Mouse (Mus musculus) forebrain, embryonic 13.5 days (tissue): ENCODE measurements around the gene Anapc11. TPM values are rescaled to one million over a fixed set of nuclear protein-coding genes. Genes with fewer than 3 reads are reported as not detected.
A peak's percentile ranks its signal among the peaks of the same experiment; 100 is the strongest.

ENCODE experiments used
- ATAC-seq: fragments of 200-750 bp; cut with Nextera tagmentation; 2 replicates; pipeline ENCODE4 v1.8.0; 2017
- H3K27ac ChIP-seq: fragments of 300-500 bp; sonication (generic); 2 replicates; pipeline ENCODE4 v1.5.1; 2015; ENCODE audit warnings: inconsistent platforms, mild to moderate bottlenecking, moderate library complexity
- H3K27me3 ChIP-seq: fragments of 300-500 bp; sonication (generic); 2 replicates; pipeline ENCODE4 v1.6.1; 2015; ENCODE audit warnings: mild to moderate bottlenecking, inconsistent platforms
- H3K36me3 ChIP-seq: fragments of 300-500 bp; sonication (generic); 2 replicates; pipeline ENCODE4 v1.6.1; 2015; ENCODE audit warnings: mild to moderate bottlenecking, inconsistent platforms; ENCODE audit not compliant: poor library complexity, severe bottlenecking
- H3K4me1 ChIP-seq: fragments of 300-500 bp; sonication (generic); 2 replicates; pipeline ENCODE4 v1.6.1; 2015; ENCODE audit warnings: inconsistent platforms
- H3K4me2 ChIP-seq: fragments of 300-500 bp; sonication (generic); 2 replicates; pipeline ENCODE4 v1.6.1; 2015; ENCODE audit warnings: inconsistent platforms, mild to moderate bottlenecking, moderate library complexity
- H3K4me3 ChIP-seq: fragments of 300-500 bp; sonication (generic); 2 replicates; pipeline ENCODE4 v1.5.1; 2015; ENCODE audit warnings: mild to moderate bottlenecking, inconsistent platforms
- H3K9ac ChIP-seq: fragments of 300-500 bp; sonication (generic); 2 replicates; pipeline ENCODE4 v1.6.1; 2015; ENCODE audit warnings: mild to moderate bottlenecking, inconsistent platforms
- H3K9me3 ChIP-seq: fragments of 300-500 bp; sonication (generic); replicated peaks from 2 replicates; pipeline ENCODE4 v1.6.1; 2016; ENCODE audit warnings: inconsistent platforms
- WGBS: fragments of 180-500 bp; shearing (Covaris S2); methylation state at CpG from one replicate; pipeline ENCODE4 v1.1.7; 2015; 5-methylcytosine and 5-hydroxymethylcytosine counted together
- polyA plus RNA-seq: library from polyadenylated mRNA; unstranded; fragments of >200 nt; fragmentation: Nextera tagmentation; extraction: Ambion mirVana; gene quantifications from 2 replicates; pipeline ENCODE4 v1.2.1, GENCODE M21; 2015

Gene Anapc11
- polyA plus RNA-seq, 1 experiment from 2014 or later = 211 TPM

DNA sequence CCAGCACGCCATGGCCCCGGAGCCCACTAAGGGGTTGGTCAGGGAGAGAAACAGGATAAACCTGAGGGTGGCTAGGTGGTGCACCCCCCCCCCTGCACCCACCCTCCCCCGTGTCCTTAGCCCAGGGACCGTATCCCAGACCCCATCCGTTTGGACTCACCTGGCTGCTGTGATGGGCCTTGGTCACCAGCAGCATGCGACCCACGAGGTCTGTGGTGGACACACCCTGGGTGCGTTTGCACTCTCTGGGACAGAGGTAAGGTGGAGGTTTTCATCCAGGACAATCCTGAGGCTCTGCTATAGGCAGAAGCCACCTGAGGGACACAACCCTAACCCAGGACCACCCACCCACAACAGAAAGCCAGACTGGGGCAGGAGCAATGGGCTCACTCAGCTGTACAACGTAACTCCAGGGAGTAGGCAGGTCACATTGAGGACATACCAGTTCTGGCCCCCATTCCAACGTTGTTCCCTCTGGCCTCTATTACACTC, 15.3 kb downstream of the Anapc11 start:
- Histone ChIP-seq H3K9ac (no peak overlapping the region), H3K27me3 (peaks cover 8% of the 10 kb centered on the region), H3K36me3 (peaks cover 66% of the 10 kb centered on the region), H3K9me3 (no peaks in the 10 kb centered on the region), H3K4me2 (no peak overlapping the region), H3K27ac (no peak overlapping the region), H3K4me3 (no peak overlapping the region), H3K4me1 (peaks cover 26% of the 10 kb centered on the region)
- ATAC-seq = no peak
- WGBS = 95% methylated on average over 10 of the region's 10 CpGs

DNA sequence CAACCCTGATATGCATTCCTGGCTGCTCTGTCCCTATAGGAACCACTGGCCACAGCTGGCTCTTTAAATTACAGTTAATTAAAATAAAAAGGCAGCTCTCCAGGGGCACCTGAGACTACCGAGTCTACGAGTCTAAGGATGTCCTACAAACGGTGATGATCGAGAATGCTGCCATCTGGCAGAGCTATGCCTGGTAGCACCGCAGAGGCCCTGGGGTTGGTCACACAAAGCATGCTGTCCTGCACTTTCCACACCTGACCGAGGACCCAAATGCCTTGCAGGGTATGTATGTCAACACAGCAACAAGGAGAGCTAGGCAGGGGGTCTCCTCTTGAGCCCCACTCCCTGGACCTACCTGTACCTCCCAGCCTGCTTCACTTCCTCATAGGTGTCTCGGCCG, 15.8 kb downstream of the Anapc11 start:
- H3K9ac ChIP-seq = no peak overlapping the region
- H3K27ac ChIP-seq = no peak overlapping the region
- 88% methylated on average over 8 of the region's 8 CpGs for WGBS
- H3K9me3 ChIP-seq = no peaks in the 10 kb centered on the region
- peaks cover 22% of the 10 kb centered on the region for H3K4me1 ChIP-seq
- no peak for ATAC-seq
- no peak overlapping the region for H3K4me3 ChIP-seq
- peaks cover 71% of the 10 kb centered on the region for H3K36me3 ChIP-seq
- 0 out of 2 replicates have a peak, but pooled peaks cover 4% of the 10 kb centered on the region for H3K27me3 ChIP-seq
- H3K4me2 ChIP-seq = no peak overlapping the region

DNA sequence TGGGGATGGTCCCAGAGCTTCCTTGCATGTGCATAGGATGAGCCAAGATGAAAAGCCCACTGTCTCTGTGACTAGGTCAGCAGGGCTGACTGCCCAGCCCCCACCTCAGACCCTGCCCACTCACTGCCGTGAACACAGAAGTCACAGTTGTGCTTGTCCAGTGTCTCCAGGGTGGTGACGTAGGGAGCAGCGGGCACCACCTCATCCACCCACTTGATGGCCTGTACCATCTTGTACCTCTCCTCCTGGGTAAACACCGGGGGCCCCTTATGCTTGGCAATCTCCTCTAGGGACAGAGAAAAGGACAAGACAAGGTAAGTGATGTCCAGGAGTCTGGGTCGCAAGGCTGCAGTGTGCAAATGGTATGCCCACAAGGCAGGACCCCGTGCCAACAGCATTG, 16.9 kb downstream of the Anapc11 start:
- no peak overlapping the region for H3K9ac ChIP-seq
- H3K9me3 ChIP-seq = no peaks in the 10 kb centered on the region
- ATAC-seq = no peak
- H3K27ac ChIP-seq = no peak overlapping the region
- peaks cover 18% of the 10 kb centered on the region for H3K4me1 ChIP-seq
- no peak overlapping the region for H3K4me3 ChIP-seq
- H3K36me3 ChIP-seq = peaks cover 72% of the 10 kb centered on the region
- no peak overlapping the region for H3K4me2 ChIP-seq
- 92% methylated on average over 6 of the region's 6 CpGs for WGBS
- no peaks in the 10 kb centered on the region for H3K27me3 ChIP-seq

DNA sequence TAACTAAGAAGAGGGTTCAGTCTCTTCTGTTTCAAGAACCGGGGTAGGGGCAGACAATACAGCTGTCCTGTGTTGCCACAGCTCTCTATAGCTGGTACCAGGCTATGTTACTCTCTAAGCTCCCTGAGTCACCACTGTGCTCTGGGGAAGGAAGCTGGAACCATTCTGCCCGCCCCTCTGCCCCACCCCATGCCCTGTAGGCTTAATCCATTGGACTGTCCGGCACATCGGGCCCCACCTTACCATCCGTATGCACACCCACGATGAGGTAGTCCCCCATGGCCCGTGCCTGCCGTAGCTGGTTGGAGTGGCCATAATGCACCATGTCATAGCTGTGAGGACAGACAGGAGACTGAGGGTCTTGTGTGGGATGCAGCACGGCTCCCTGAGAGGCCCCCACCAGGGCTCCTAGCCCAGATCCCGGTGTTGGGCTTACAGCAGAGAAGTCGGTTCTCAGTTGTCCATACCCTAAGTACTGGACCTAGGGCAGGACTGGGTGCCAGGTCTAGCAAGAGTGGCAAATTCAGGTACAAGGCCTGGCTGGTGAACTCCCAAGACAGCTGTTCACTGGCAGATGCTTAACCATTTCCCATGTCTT, 17.5 kb downstream of the Anapc11 start:
- WGBS = 92% methylated on average over 11 of the region's 11 CpGs
- peaks cover 72% of the 10 kb centered on the region for H3K36me3 ChIP-seq
- peak overlapping the region; percentile 88; the same call in 1 of the 2 replicates for H3K4me2 ChIP-seq
- H3K4me3 ChIP-seq = no peak overlapping the region
- peaks cover 18% of the 10 kb centered on the region for H3K4me1 ChIP-seq
- no peaks in the 10 kb centered on the region for H3K9me3 ChIP-seq
- H3K9ac ChIP-seq = no peak overlapping the region
- no peak overlapping the region for H3K27ac ChIP-seq
- H3K27me3 ChIP-seq = no peaks in the 10 kb centered on the region
- no peak for ATAC-seq

DNA sequence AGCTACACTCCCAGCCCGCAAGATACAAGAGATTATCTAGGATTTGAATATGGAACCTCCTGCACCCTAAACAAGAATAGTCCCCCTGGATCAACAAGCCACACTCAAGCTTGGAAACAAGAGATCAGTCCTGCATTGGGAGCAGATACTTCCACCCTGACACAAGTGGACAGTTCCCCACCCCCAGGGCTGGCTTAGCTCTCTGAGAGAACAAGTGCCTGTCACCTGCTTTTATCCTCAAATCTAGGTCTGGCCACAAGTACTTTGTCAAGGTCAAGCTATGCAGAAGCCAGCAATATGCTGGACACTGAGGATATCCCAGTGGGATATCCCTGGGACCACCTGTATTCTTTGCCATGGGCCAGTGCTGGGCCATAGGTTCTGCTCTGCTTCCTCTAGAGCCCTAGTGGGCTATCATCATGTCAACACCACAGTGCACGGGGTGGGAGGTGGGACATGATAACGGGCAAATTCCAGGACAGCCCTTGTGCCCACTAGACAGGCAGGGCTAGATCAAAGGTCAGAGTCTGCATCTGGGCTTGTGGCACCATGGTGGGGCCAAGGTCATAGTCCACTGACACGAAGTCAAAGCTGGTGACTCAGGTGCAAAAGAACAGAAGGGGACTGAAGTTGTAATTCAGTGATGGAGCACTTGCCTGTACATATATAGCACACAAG, 18.5 kb downstream of the Anapc11 start:
- WGBS = 56% methylated on average over 4 of the region's 4 CpGs
- no peak for ATAC-seq
- H3K36me3 ChIP-seq = peaks cover 72% of the 10 kb centered on the region
- peaks cover 18% of the 10 kb centered on the region for H3K4me1 ChIP-seq
- H3K4me2 ChIP-seq = peak overlapping the region; percentile 88
- H3K9ac ChIP-seq = peak overlapping the region; percentile 87
- no peaks in the 10 kb centered on the region for H3K9me3 ChIP-seq
- H3K27ac ChIP-seq = peak overlapping the region; percentile 73; the same call in 1 of the 2 replicates
- peak overlapping the region; percentile 85 for H3K4me3 ChIP-seq
- no peaks in the 10 kb centered on the region for H3K27me3 ChIP-seq

DNA sequence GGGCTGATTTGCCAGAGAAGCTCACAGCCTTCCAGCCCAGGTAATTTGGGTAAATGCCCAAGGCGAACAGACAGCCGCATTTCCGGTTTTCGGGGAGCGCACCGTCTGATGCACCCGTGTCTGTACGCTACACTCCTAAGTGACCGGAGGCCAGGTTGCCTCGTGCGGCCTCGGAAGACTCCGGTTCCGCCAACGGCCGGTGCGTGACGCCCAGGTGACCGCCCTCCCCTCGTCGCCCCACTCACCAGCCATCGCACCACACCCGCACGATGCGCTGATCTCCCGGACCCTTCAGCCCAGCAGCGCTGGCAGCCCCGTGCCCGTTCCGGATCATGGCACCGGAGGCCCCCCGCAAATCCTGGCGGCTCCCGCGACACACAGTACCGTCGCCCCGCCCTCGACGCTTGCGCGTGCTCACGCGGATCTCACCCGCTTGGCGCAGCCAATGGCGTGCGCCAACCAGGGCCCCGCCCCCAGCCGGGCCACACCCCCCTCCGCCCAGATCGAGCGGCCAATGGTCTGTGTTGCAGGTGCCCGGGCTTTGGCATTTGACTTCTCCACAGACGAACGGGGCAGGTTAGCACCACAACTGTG, 19.4 kb downstream of the Anapc11 start, which contains the start of gene Pcyt2:
Pcyt2 (minus strand) TSS at position 418 of the 594 bp plus-strand sequence.
- peak within 1 kb of the TSS; percentile 73 for H3K27ac ChIP-seq
- peak within 1 kb of the TSS; percentile 87 for H3K9ac ChIP-seq
- peaks cover 18% of the 10 kb centered on the region for H3K4me1 ChIP-seq
- H3K36me3 ChIP-seq = peaks cover 71% of the 10 kb centered on the region
- under 1% methylated on average over 56 of the region's 56 CpGs for WGBS
- no peaks in the 10 kb centered on the region for H3K27me3 ChIP-seq
- H3K4me2 ChIP-seq = peak within 1 kb of the TSS; percentile 88
- no peaks in the 10 kb centered on the region for H3K9me3 ChIP-seq
- H3K4me3 ChIP-seq = peak within 1 kb of the TSS; percentile 85
- peak; percentile 95 for ATAC-seq

DNA sequence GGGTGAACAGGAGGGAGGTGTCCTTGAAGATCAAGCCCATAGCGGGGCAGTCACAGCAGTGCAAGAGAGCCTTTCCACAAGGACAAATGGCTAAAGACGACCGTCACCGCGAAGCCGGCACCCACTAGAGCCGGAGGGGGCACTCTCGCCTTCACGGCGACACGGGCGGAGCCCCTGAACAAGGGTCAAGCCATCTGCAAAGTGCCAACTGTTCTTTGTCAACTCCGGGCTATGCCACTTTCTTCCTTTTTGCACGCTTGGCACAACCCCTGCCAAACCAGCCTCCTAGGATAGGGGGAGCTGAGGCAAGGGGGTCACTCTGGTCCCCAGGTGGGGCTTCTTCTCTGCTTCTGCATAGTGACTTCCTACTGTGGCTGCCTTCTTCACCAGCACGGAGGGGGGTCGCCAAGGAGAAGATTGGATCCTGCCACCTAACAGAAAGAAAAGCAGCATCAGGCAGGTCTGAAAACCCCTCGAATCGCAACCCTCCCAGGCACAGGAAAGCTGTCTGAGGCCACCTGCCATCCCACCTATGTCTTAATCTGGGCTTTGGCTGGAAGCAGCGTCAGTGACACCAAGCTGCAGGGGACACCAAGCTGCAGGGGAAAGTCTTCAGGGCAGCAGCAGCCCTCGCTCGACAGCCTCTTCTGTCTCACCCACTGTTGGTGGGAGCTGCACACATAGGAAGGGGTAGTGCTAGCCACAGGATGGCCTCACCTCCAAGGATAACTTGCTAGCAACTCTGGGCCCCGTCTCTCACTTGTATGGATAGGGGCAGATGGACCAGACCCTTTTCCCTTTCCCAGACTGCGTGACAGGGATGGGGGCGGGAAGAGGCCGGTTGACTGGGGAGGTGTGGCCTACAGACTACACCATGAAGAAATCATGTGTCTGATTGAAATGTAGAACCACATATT, 20.7 kb downstream of the Anapc11 start:
- H3K27me3 ChIP-seq = no peaks in the 10 kb centered on the region
- peak overlapping the region; percentile 73; the same call in 1 of the 2 replicates for H3K27ac ChIP-seq
- H3K4me2 ChIP-seq = no peak overlapping the region
- no peak overlapping the region for H3K9ac ChIP-seq
- H3K9me3 ChIP-seq = no peaks in the 10 kb centered on the region
- peaks cover 26% of the 10 kb centered on the region for H3K4me1 ChIP-seq
- 96% methylated on average over 25 of the region's 25 CpGs for WGBS
- no peak for ATAC-seq
- H3K36me3 ChIP-seq = peaks cover 67% of the 10 kb centered on the region
- H3K4me3 ChIP-seq = no peak overlapping the region

DNA sequence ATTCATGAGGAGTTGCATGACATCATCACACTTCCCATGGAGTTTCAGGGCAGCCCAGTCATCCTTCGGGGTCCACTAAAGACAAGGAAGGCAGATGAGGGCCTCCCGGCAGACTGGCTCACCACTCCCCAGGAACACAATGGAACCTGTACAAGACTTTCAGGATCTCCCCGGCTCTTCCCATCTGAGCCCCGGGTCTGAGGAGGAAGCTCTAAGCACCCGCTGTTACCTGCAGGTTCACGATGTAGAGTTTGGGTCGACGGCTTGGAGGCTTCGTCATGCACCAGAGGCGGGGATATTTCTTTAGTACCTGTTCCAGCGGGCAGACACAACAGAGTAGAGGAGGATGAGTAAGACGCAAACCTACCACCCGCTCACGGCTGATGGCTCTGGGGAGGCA, 22.0 kb downstream of the Anapc11 start:
- Histone ChIP-seq H3K27ac (no peak overlapping the region), H3K27me3 (no peaks in the 10 kb centered on the region), H3K4me1 (peaks cover 33% of the 10 kb centered on the region), H3K4me2 (no peak overlapping the region), H3K4me3 (no peak overlapping the region), H3K9ac (no peak overlapping the region), H3K9me3 (no peaks in the 10 kb centered on the region), H3K36me3 (peaks cover 59% of the 10 kb centered on the region)
- 95% methylated on average over 14 of the region's 14 CpGs for WGBS
- ATAC-seq = no peak

DNA sequence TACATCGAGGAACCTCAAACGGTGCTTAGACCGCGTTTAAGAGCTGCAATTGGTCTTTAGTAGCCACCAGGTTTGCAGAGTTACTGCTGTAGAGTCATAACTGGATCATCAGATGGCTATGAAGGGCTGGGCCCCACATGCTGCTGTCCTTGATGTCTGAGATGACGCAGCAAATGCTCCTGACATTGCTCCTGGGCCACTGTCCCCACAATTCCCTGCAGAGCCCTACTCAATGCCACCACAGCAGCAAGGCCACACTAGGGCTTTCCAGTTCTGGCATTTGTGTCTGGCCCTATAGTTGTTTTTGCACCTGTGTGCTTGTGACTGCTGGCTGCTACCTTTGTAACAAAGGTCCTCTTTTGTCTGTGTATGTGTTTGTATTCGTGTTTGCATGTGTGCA, 24.6 kb downstream of the Anapc11 start:
- no peaks in the 10 kb centered on the region for H3K27me3 ChIP-seq
- no peaks in the 10 kb centered on the region for H3K9me3 ChIP-seq
- ATAC-seq = no peak
- WGBS = 94% methylated on average over 6 of the region's 6 CpGs
- no peak overlapping the region for H3K27ac ChIP-seq
- H3K36me3 ChIP-seq = peaks cover 65% of the 10 kb centered on the region
- H3K4me2 ChIP-seq = no peak overlapping the region
- H3K4me3 ChIP-seq = no peak overlapping the region
- H3K9ac ChIP-seq = no peak overlapping the region
- peaks cover 23% of the 10 kb centered on the region for H3K4me1 ChIP-seq

DNA sequence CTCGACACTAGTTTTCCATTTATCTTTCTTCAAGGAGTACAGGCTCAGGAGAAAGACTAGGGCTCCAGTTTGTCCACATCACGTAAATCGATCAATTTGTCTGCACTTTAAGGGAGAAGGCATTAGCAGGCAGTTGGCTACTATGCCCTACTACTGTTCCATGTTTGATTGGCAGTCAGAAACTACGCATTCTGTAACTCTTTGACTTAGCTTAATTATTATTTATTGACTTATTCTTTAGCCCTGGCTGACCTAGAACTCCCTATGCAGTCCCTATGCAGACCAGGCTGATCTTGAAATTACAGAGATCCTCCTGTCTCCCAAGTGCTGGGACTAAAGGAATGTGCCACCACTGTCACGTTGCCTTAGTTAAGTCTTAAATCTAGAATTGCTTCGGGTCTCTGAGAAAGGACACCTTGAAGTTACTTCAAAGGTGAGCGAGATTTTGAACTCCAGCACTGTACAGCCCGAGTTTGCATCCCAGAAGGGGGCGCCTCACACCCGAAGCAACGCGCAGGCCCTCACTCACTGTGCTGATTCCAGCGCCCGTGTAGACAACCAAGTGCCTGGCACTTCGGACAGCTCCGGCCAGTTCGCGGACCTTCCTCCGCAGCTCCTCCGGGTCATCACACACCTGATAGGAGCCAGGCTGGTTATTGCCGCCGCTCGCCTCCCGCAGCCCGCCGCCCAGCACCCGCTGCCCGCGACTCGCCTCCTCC, 25.9 kb downstream of the Anapc11 start:
- Histone ChIP-seq H3K27me3 (no peaks in the 10 kb centered on the region), H3K4me2 (peak overlapping the region; percentile 98), H3K9me3 (no peaks in the 10 kb centered on the region), H3K27ac (peak overlapping the region; percentile 88), H3K4me3 (peak overlapping the region; percentile 96), H3K4me1 (peaks cover 23% of the 10 kb centered on the region), H3K9ac (peak overlapping the region; percentile 84), H3K36me3 (peaks cover 64% of the 10 kb centered on the region)
- WGBS = 13% methylated on average over 30 of the region's 30 CpGs
- peak; percentile 67 for ATAC-seq

DNA sequence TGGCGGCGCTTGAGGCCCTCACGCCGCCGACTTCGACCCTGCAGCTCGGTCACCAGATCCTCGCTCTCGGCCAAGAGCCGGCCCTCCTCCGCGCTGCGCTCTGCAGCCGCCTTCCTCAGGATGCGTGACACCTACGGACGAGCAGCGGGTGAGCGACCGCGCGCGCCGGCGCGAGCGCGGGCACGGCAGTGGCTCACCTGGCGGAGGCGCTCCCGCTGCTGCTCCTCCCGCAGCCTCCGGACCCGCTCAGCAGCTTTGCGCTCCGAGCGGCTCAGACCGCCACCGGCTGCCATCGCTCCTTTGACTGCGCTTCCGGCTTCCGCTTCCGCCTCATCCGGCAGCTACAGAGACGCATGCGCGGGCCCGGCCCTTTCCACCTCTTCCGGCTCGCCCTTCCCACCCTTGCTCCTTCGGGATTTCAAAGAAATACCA, 26.5 kb downstream of the Anapc11 start:
- Histone ChIP-seq H3K4me3 (peak overlapping the region; percentile 96), H3K27ac (peak overlapping the region; percentile 88), H3K36me3 (peaks cover 65% of the 10 kb centered on the region)

More for the DNA sequence above, 26.5 kb downstream of the Anapc11 start:
- peak overlapping the region; percentile 98 for H3K4me2 ChIP-seq
- H3K4me1 ChIP-seq = peaks cover 27% of the 10 kb centered on the region
- WGBS = under 1% methylated on average over 51 of the region's 53 CpGs
- peak; percentile 90 for ATAC-seq
- peak overlapping the region; percentile 84 for H3K9ac ChIP-seq
- no peaks in the 10 kb centered on the region for H3K9me3 ChIP-seq
- no peaks in the 10 kb centered on the region for H3K27me3 ChIP-seq
